Mouse (Mus musculus) embryonic facial prominence, embryonic 14.5 days (tissue): ENCODE measurements at regions not wholly inside any gene's neighbourhood (a gene's known extent, or its start where the extent isn't known, plus 50 kb on each side); places are given as distances from the start of the nearest gene placed in this dataset.

Experiments
- ATAC-seq: fragments of 200-750 bp; cut with Nextera tagmentation; 2 replicates; pipeline ENCODE4 v1.8.0; 2017; ENCODE audit warnings: low read depth, moderate number of reproducible peaks, moderate TSS enrichment
- DNase-seq: peaks from one replicate; pipeline ENCODE4 v3.0.0-alpha.2; 2015; ENCODE audit warnings: low spot score
- H3K27ac ChIP-seq: fragments of 300-500 bp; sonication (generic); replicated peaks from 2 replicates; pipeline ENCODE4 v1.5.1; 2014; ENCODE audit warnings: low read depth, mild to moderate bottlenecking, low read length, moderate library complexity
- H3K27me3 ChIP-seq: fragments of 300-500 bp; sonication (generic); replicated peaks from 2 replicates; pipeline ENCODE4 v1.6.1; 2014; ENCODE audit warnings: low read length; ENCODE audit not compliant: control insufficient read depth, insufficient read depth
- H3K36me3 ChIP-seq: fragments of 300-500 bp; sonication (generic); 2 replicates; pipeline ENCODE4 v1.6.1; 2014; ENCODE audit warnings: low read length, mixed read lengths; ENCODE audit not compliant: control insufficient read depth, insufficient read depth
- H3K4me1 ChIP-seq: fragments of 300-500 bp; sonication (generic); 2 replicates; pipeline ENCODE4 v1.6.1; 2014; ENCODE audit warnings: antibody characterized with exemption, low read length; ENCODE audit not compliant: control insufficient read depth, insufficient read depth
- H3K4me2 ChIP-seq: fragments of 300-500 bp; sonication (generic); 2 replicates; pipeline ENCODE4 v1.6.1; 2014; ENCODE audit warnings: low read depth, mild to moderate bottlenecking, low read length, moderate library complexity, mixed read lengths
- H3K4me3 ChIP-seq: fragments of 300-500 bp; sonication (generic); 2 replicates; pipeline ENCODE4 v1.5.1; 2014; ENCODE audit warnings: low read depth, mild to moderate bottlenecking, low read length
- H3K9ac ChIP-seq: fragments of 300-500 bp; sonication (generic); 2 replicates; pipeline ENCODE4 v1.6.1; 2014; ENCODE audit warnings: low read depth, mild to moderate bottlenecking, low read length, moderate library complexity, mixed read lengths
- H3K9me3 ChIP-seq: fragments of 300-500 bp; sonication (generic); 2 replicates; pipeline ENCODE4 v1.6.1; 2016; ENCODE audit warnings: low read length; ENCODE audit not compliant: control insufficient read depth
- WGBS: fragments of 180-500 bp; shearing (Covaris S2); extraction: QIAGEN DNeasy Blood & Tissue Kit; methylation state at CpG from one replicate; pipeline ENCODE4 v1.1.7; 2014; 5-methylcytosine and 5-hydroxymethylcytosine counted together

DNA sequence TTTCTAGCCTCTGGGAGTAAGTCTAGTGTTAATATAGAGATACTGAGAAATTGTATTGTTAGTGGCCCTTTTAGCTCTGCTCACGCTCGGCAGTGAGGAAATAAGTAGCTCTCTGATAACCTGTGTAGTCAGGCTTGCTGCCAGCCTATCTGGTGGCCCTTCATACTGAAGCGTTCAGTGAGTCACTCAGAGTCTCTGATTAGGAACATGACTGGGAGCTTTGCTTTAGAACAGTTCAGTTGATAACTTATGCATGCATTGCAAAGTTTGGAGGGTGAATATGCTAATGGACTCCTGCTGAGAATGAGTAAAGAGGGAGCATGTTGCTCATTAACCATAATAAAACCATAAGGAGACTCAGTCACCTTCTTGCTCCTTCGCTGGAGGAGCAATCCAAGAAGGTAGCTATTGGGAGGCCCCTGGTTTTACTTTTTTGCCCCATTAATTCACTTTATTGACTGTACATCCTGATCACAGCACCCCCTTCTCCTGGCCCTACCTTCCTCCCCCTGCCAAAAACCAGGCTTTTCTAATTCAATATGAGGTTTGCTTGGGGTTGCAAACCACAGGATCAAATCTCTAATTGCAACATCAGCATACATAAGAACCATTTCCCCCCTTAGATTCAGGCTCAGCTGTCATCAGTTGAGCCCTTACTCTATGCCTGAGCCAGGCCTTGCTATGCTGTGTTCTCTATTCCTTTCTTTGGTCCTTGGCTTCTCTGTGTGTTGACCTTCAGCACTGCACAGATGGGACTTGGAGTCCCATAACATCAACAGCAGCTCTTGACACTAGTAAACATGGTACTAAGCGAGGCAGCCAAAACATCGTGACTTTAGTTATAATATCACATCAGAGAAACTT is 342.3 kb downstream of the Fam84a start:
- H3K36me3 ChIP-seq, result no peaks in the 10 kb centered on the region
- WGBS, result 69% methylated on average over 6 of the region's 6 CpGs
- DNase-seq, result peak; percentile 7
- H3K9ac ChIP-seq, result no peak overlapping the region
- no peak overlapping the region for H3K4me3 ChIP-seq
- no peaks in the 10 kb centered on the region for H3K9me3 ChIP-seq
- no peaks in the 10 kb centered on the region for H3K4me1 ChIP-seq
- H3K27ac ChIP-seq, result no peak overlapping the region
- ATAC-seq, result no peak
- H3K4me2 ChIP-seq, result no peak overlapping the region
- H3K27me3 ChIP-seq, result no peaks in the 10 kb centered on the region

DNA sequence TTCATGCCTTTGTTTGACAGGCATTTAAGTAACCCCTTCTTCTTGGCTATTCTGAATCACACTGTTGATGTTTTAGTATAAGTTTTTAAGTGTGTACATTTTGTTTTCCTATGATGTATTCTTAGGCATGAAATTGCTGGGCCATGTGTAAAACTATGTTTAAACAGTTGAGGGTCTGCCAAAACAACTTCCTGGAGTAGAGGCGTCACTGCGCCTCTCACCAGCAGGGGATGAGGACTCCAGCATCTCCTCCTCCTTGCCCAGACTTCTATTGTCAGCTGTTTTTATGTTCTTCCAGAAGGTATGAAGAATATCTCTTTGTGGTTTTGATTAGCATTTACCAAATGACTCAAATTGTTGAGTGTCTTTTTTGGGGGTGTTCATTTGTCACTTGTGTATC is 372.1 kb downstream of the Fam84a start:
- no peak for ATAC-seq
- H3K9ac ChIP-seq, result no peak overlapping the region
- H3K4me3 ChIP-seq, result no peak overlapping the region
- no peaks in the 10 kb centered on the region for H3K9me3 ChIP-seq
- no peak overlapping the region for H3K4me2 ChIP-seq
- no peak for DNase-seq
- WGBS, result 76% methylated on average over 2 of the region's 2 CpGs
- no peak overlapping the region for H3K27ac ChIP-seq
- no peaks in the 10 kb centered on the region for H3K36me3 ChIP-seq
- no peaks in the 10 kb centered on the region for H3K27me3 ChIP-seq
- no peaks in the 10 kb centered on the region for H3K4me1 ChIP-seq

DNA sequence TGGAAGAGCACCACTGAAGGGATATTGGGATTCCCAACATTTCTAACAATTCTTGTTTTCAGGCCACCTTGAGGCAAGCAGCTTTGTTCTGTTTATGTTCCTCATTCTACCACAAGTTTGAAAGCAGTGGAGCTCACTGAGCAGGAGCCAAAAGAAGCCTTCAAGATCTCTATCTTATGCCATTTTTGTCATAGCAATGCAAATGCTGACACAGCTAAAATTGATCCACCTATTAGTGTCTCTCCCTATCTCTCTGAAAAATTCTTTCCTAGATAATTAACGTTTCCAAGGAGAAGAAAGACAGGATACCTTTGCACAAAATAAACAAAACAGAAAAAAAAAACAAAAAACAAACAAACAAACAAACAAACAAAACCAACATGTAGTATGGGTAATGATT is 375.2 kb downstream of the Fam84a start:
- Histone ChIP-seq H3K36me3 (no peaks in the 10 kb centered on the region), H3K9me3 (no peaks in the 10 kb centered on the region), H3K9ac (no peak overlapping the region), H3K4me3 (no peak overlapping the region), H3K27ac (no peak overlapping the region), H3K4me1 (no peaks in the 10 kb centered on the region), H3K27me3 (no peaks in the 10 kb centered on the region), H3K4me2 (no peak overlapping the region)
- DNase-seq (no peak), ATAC-seq (no peak)
- WGBS, result 66% methylated on average over 1 of the region's 1 CpGs

DNA sequence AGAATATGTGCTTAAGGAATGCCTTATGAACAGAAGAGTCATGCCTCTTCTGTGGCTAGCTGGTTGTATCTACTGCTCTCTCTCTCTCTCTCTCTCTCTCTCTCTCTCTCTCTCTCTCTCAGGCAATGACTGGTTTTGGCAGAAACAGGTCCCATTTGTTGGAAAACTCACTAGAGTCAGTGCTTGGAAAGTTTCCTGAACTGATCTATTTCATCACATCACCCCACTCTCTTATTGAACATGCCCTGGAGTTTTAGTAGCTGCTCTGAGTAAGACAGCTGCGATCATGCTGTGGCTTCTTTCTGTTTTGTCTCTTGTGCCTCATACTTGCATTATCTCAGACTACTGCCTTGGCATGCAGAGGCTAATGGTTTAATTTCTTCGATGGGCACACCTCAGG is 382.2 kb downstream of the Fam84a start:
- Histone ChIP-seq H3K9ac (no peak overlapping the region), H3K36me3 (no peaks in the 10 kb centered on the region), H3K9me3 (no peaks in the 10 kb centered on the region), H3K4me2 (no peak overlapping the region), H3K4me1 (no peaks in the 10 kb centered on the region), H3K27me3 (no peaks in the 10 kb centered on the region), H3K4me3 (no peak overlapping the region), H3K27ac (no peak overlapping the region)
- ATAC-seq (no peak), DNase-seq (no peak)
- WGBS, result 91% methylated on average over 2 of the region's 2 CpGs

DNA sequence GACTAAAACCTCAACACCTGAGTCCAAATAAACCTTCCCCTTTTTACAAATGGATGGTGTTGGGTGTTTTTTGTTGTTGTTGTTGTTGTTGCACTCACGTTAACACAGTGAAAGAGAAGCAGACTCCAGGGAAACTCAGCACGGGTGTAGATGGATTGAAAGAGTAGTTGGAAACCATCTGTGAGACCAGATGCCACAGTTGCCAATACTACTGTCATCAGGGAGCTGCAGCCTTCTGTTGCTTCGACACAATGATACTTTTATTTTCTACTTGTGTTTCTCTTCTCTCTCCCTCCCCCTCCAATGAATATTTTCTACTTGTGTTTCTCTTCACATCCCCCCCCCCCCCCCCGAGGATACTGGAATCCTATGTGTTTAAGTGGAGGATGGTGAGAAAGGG is 382.7 kb downstream of the Fam84a start:
- H3K9me3 ChIP-seq, result no peaks in the 10 kb centered on the region
- no peaks in the 10 kb centered on the region for H3K27me3 ChIP-seq
- 75% methylated on average over 4 of the region's 4 CpGs for whole genome bisulfite sequencing
- DNase-seq (no peak), ATAC-seq (no peak)
- no peak overlapping the region for H3K4me2 ChIP-seq
- H3K27ac ChIP-seq, result no peak overlapping the region
- H3K9ac ChIP-seq, result no peak overlapping the region
- H3K4me3 ChIP-seq, result no peak overlapping the region
- H3K4me1 ChIP-seq, result no peaks in the 10 kb centered on the region
- H3K36me3 ChIP-seq, result no peaks in the 10 kb centered on the region

DNA sequence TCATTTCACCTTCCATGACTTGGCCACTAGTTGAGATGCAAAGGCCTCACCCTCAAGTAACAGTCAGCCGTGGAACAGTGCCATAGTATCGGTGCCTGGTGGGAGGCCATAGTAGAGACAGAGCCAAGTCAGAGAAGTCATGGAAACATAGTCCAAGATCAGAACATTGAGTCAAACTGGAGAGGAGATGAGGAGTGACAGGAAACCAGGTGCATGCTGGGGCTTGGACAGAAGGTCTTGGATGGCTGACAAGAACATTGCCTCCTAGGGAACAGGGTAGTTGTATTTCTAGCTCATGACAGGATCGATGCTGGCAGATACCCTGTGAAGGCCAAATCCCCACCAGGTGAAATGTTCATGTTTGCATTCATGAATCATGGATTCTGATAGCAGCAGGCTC is 385.4 kb downstream of the Fam84a start:
- H3K4me3 ChIP-seq, result no peak overlapping the region
- ATAC-seq, result no peak
- H3K27ac ChIP-seq, result no peak overlapping the region
- no peaks in the 10 kb centered on the region for H3K36me3 ChIP-seq
- H3K4me1 ChIP-seq, result no peaks in the 10 kb centered on the region
- no peaks in the 10 kb centered on the region for H3K27me3 ChIP-seq
- H3K4me2 ChIP-seq, result no peak overlapping the region
- H3K9ac ChIP-seq, result no peak overlapping the region
- H3K9me3 ChIP-seq, result no peaks in the 10 kb centered on the region
- DNase-seq, result no peak
- 89% methylated on average over 3 of the region's 3 CpGs for WGBS

DNA sequence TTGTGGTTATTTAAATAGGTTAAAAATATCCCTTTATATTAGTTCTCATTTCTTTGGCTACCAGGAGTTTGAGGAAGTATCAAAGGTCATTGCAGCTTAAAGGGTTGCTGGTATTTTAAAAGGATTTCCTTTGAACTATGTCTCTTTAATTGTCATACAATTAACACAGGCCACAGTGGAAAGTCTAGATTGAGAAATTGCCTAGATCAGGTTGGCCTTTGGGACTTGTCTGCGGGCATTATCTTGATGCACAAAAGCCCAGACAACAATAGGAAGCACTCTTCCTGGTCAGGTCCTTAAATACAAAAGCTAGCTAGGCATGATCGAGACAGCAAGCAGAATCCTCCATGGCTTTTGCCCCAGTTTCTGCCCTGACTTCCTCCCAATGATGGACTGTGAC is 398.0 kb downstream of the Fam84a start:
- H3K4me3 ChIP-seq, result no peak overlapping the region
- WGBS, result 88% methylated on average over 2 of the region's 2 CpGs

DNA sequence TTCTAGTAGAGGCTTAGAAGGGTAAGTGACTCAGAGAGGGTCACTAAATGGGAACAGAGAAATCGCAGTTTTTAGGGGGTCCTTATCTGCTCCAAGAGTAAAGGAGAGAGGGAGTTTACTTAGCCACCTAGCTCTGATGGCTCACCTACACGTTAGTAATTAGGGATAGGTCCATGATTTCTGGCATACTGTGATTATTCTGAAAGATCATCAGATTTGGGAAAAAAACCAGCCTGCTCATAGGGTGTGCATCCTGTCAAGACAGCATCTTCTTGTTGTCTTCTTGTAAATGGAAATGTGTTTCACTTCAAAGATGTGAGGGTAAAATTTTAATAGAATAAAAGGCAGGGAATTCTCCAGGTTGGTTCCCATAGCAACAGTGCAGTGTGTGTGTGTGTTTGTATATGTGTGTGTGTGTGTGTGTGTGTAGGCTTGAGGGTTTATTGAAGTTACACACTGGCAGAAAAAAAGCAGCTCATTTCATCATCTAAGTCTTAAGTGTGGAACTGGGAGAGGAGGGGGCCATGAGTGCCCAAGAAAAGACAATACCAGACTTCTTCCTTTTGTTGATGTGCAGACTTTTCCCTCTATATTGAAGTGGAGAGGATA is 407.4 kb downstream of the Fam84a start:
- H3K27ac ChIP-seq, result no peak overlapping the region
- no peaks in the 10 kb centered on the region for H3K9me3 ChIP-seq
- no peak overlapping the region for H3K4me2 ChIP-seq
- H3K4me1 ChIP-seq, result no peaks in the 10 kb centered on the region
- no peak overlapping the region for H3K4me3 ChIP-seq
- ATAC-seq (no peak), DNase-seq (no peak)
- no peaks in the 10 kb centered on the region for H3K36me3 ChIP-seq
- no peak overlapping the region for H3K9ac ChIP-seq
- H3K27me3 ChIP-seq, result no peaks in the 10 kb centered on the region
- WGBS, result 64% methylated on average over 2 of the region's 2 CpGs

More for the DNA sequence above, 398.0 kb downstream of the Fam84a start:
- no peak overlapping the region for H3K4me2 ChIP-seq
- H3K4me1 ChIP-seq, result no peaks in the 10 kb centered on the region
- no peak overlapping the region for H3K9ac ChIP-seq
- H3K27me3 ChIP-seq, result no peaks in the 10 kb centered on the region
- ATAC-seq (no peak), DNase-seq (no peak)
- no peak overlapping the region for H3K27ac ChIP-seq
- H3K36me3 ChIP-seq, result no peaks in the 10 kb centered on the region
- no peaks in the 10 kb centered on the region for H3K9me3 ChIP-seq
